Comparison of ENCODE assay signal across 15 mouse cellular contexts in the genomic region with DNA sequence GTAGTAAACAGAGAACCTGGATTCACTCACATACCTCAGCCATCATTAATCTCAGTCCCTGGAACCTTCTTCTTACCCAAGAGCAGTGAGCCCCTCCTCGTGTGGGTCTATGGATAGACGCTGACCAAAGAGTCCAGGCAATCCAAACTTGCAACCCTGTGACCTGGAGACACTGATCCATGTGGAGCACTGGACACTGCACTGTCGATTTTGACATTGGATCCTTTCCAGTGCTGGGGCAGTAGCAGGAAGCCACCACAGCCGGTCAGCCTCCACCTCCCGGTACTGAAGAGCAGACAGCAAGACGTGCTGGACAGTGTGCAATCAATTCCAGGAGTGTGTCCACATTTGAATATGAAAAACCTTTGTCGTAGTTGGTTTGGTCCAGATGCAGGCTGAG. TPM values are rescaled to one million over a fixed set of nuclear protein-coding genes. Genes with fewer than 3 reads are reported as not detected.
"Had no signal": no experiment of that assay in that cellular context is flagged by ENCODE, and none has a peak within 500 bp of the region (broad histone marks: within the 10 kb centered on the region; RNA-seq: fewer than 3 reads in every experiment).

No protein-coding gene starts in this region.

- H3K27ac ChIP-seq: limb, embryonic 15.5 days; midbrain, embryonic 10.5 days; neural tube, embryonic 13.5 days had no signal

- DNase-seq: lung, adult 18-20 months; lung, postnatal 4 days; right cerebral cortex, postnatal 25 days; thymus, postnatal 4 days had no signal

- H3K4me2 ChIP-seq: limb, embryonic 15.5 days; neural tube, embryonic 13.5 days had no signal

- H3K27me3 ChIP-seq: neural tube, embryonic 13.5 days had no signal

- H3K4me1 ChIP-seq: neural tube, embryonic 13.5 days had no signal

- H3K4me3 ChIP-seq: limb, embryonic 15.5 days; midbrain, embryonic 10.5 days; neural tube, embryonic 13.5 days had no signal

- H3K9ac ChIP-seq: limb, embryonic 15.5 days; neural tube, embryonic 13.5 days had no signal

- ATAC-seq: hindbrain, embryonic 16.5 days; inflammation-experienced regulatory T-cells, adult 6 months; intestine, postnatal 0 days; lung, postnatal 0 days; midbrain, embryonic 16.5 days had no signal

- H3K36me3 ChIP-seq: limb, embryonic 15.5 days; midbrain, embryonic 10.5 days; neural tube, embryonic 13.5 days had no signal

- H3K9me3 ChIP-seq: limb, embryonic 15.5 days; midbrain, embryonic 10.5 days; neural tube, embryonic 13.5 days had no signal

RNA-seq across cellular contexts. Expression of a gene that starts 13.3 kb away (rescaled TPM):
- total RNA-seq: layer of hippocampus, postnatal 25 days; left cerebral cortex, postnatal 25 days had no signal
- polyA plus RNA-seq: inflammation-experienced regulatory T-cells, adult 6 months; lung, postnatal 0 days; midbrain, embryonic 16.5 days; neural tube, embryonic 13.5 days; small intestine, adult 2 months had no signal
